Mouse (Mus musculus) liver, adult 2 months (tissue): ENCODE measurements at regions not wholly inside any gene's neighbourhood (a gene's known extent, or its start where the extent isn't known, plus 50 kb on each side); places are given as distances from the start of the nearest gene placed in this dataset.
"Not testable (repeated sequence)": the region's sequence is repeated elsewhere in the genome, so short reads cannot be mapped to it uniquely, and the experiment has no call there.

Source experiments
- DNase-seq: peaks from one replicate; pipeline ENCODE4 v3.0.0-alpha.2; 2011; ENCODE audit warnings: low read depth, low spot score; ENCODE audit errors: extremely low read depth
- H3K27ac ChIP-seq: fragments of 200-500 bp; replicated peaks from 2 replicates; pipeline ENCODE4 v1.5.1; 2012; ENCODE audit warnings: low read depth, mild to moderate bottlenecking, control low read depth, inconsistent platforms, low read length; ENCODE audit not compliant: insufficient read depth
- H3K27me3 ChIP-seq: fragments of 200-500 bp; 2 replicates; pipeline ENCODE4 v1.6.1; 2012; ENCODE audit warnings: mild to moderate bottlenecking, moderate library complexity, low read length, inconsistent platforms; ENCODE audit not compliant: control insufficient read depth, insufficient read depth
- H3K36me3 ChIP-seq: fragments of 200-500 bp; 2 replicates; pipeline ENCODE4 v1.6.1; 2012; ENCODE audit warnings: low read length, inconsistent platforms; ENCODE audit not compliant: control insufficient read depth, insufficient read depth
- H3K4me1 ChIP-seq: fragments of 200-500 bp; 2 replicates; pipeline ENCODE4 v1.6.1; 2011; ENCODE audit warnings: low read length; ENCODE audit not compliant: control insufficient read depth, insufficient read depth
- H3K4me3 ChIP-seq: fragments of 200-500 bp; 2 replicates; pipeline ENCODE4 v1.5.1; 2011; ENCODE audit warnings: low read depth, mild to moderate bottlenecking, control low read depth, low read length, moderate library complexity; ENCODE audit not compliant: insufficient read depth
- H3K79me2 ChIP-seq: fragments of 200-500 bp; 2 replicates; pipeline ENCODE4 v1.6.1; 2012; ENCODE audit warnings: inconsistent platforms, mild to moderate bottlenecking, low read length, moderate library complexity; ENCODE audit not compliant: control insufficient read depth, insufficient read depth
- H3K9ac ChIP-seq: fragments of 200-500 bp; 2 replicates; pipeline ENCODE4 v1.6.1; 2012; ENCODE audit warnings: low read depth, mild to moderate bottlenecking, control low read depth, inconsistent platforms, low read length
- CTCF ChIP-seq: fragments of 200-500 bp; IDR thresholded peaks from 2 replicates; pipeline ENCODE4 v1.5.1; 2011; ENCODE audit warnings: low read depth, low read length, control low read depth
- POLR2A ChIP-seq: fragments of 200-500 bp; IDR thresholded peaks from 2 replicates; pipeline ENCODE4 v1.6.1; 2011; ENCODE audit warnings: low read length, control low read depth; ENCODE audit not compliant: insufficient read depth; ENCODE audit errors: extremely low read depth
- WGBS: fragments of 180-500 bp; shearing (Covaris S2); methylation state at CpG from one replicate; pipeline ENCODE4 v1.1.7; 2018; 5-methylcytosine and 5-hydroxymethylcytosine counted together

GRCm38 (mm10) chr1:81738384-81738783 lies 494.5 kb upstream of the Gm9747 start:
- no peak for DNase-seq
- Histone ChIP-seq H3K79me2 (no peaks in the 10 kb centered on the region), H3K27ac (no peak overlapping the region), H3K9ac (no peak overlapping the region), H3K36me3 (no peaks in the 10 kb centered on the region), H3K4me1 (no peaks in the 10 kb centered on the region), H3K27me3 (no peaks in the 10 kb centered on the region), H3K4me3 (no peak overlapping the region)
- TF ChIP-seq POLR2A (no peak), CTCF (no peak)
- WGBS: 69% methylated on average over 2 of the region's 2 CpGs

- TF ChIP-seq POLR2A (no peak), CTCF (no peak)
- Histone ChIP-seq H3K27me3 (no peaks in the 10 kb centered on the region), H3K4me1 (no peaks in the 10 kb centered on the region), H3K9ac (no peak overlapping the region), H3K79me2 (no peaks in the 10 kb centered on the region), H3K4me3 (no peak overlapping the region), H3K36me3 (no peaks in the 10 kb centered on the region), H3K27ac (no peak overlapping the region)
- 81% methylated on average over 3 of the region's 3 CpGs for WGBS
- DNase-seq: no peak
Measured at GRCm38 (mm10) chr1:81739392-81739791, 493.5 kb upstream of the Gm9747 start.

GRCm38 (mm10) chr1:81739981-81740380 lies 492.9 kb upstream of the Gm9747 start:
- no peak overlapping the region for H3K4me3 ChIP-seq
- TF ChIP-seq POLR2A: no peak
- H3K27me3 ChIP-seq: no peaks in the 10 kb centered on the region
- H3K36me3 ChIP-seq: no peaks in the 10 kb centered on the region
- H3K4me1 ChIP-seq: peaks cover 2% of the 10 kb centered on the region; the same call in 1 of the 2 replicates
- H3K79me2 ChIP-seq: no peaks in the 10 kb centered on the region
- 98% methylated on average over 1 of the region's 1 CpGs for WGBS
- no peak overlapping the region for H3K9ac ChIP-seq
- H3K27ac ChIP-seq: no peak overlapping the region
- DNase-seq: no peak

- H3K79me2 ChIP-seq, H3K27me3 ChIP-seq, H3K9ac ChIP-seq, H3K36me3 ChIP-seq, H3K4me3 ChIP-seq, H3K4me1 ChIP-seq, DNase-seq, H3K27ac ChIP-seq: not testable (repeated sequence)
- 78% methylated on average over 8 of the region's 8 CpGs for WGBS
Measured at GRCm38 (mm10) chr1:81741882-81742281, 491.0 kb upstream of the Gm9747 start.

GRCm38 (mm10) chr1:81744524-81744923 lies 488.4 kb upstream of the Gm9747 start:
- Histone ChIP-seq H3K4me1 (peaks cover 4% of the 10 kb centered on the region; the same call in 1 of the 2 replicates), H3K9ac (no peak overlapping the region), H3K79me2 (no peaks in the 10 kb centered on the region), H3K36me3 (no peaks in the 10 kb centered on the region), H3K27me3 (no peaks in the 10 kb centered on the region), H3K27ac (no peak overlapping the region), H3K4me3 (no peak overlapping the region)
- DNase-seq: peak; percentile 40
- WGBS: 54% methylated on average over 8 of the region's 8 CpGs
- TF ChIP-seq POLR2A (no peak), CTCF (no peak)

- DNase-seq: peak; percentile 86
- no peak overlapping the region for H3K4me3 ChIP-seq
- H3K79me2 ChIP-seq: no peaks in the 10 kb centered on the region
- no peak overlapping the region for H3K27ac ChIP-seq
- whole genome bisulfite sequencing: 65% methylated on average over 14 of the region's 14 CpGs
- no peak overlapping the region for H3K9ac ChIP-seq
- H3K36me3 ChIP-seq: no peaks in the 10 kb centered on the region
- peaks cover 4% of the 10 kb centered on the region; the same call in 1 of the 2 replicates for H3K4me1 ChIP-seq
- no peaks in the 10 kb centered on the region for H3K27me3 ChIP-seq
- TF ChIP-seq CTCF (no peak), POLR2A (no peak)
Measured at GRCm38 (mm10) chr1:81745024-81745960, 487.6 kb upstream of the Gm9747 start.
